Mouse (Mus musculus) v-Abl transformed pro-B cells (cell line): ENCODE data around the gene Kcnma1.

Source experiments
- in situ Hi-C, 2 experiments: fragments of 400-800 bp; cut with MboI; formaldehyde crosslinking; loops; one replicate each; pipeline ENCODE4 v1.15.1; 2025; ENCODE audit not compliant: unreplicated experiment in 2 of 2

Kcnma1 gene

DNA sequence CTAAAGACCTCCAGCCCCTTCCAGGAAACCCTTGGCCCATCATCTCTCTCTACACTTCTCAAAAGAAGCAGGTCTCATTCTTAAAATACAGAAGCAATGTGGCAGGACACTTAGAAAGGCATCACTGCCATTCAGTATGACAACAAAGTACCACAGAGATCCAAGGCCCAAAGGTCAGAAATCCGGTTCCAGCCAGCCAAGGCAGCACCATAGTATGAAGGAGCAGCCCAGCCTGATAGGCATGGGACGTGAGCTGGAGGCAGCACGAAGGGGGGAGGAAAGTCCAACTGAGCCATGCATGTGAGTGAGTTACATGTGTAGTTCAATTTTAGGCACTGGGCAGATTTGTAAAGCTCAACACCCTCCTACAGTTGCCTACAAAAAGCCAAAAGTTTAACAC, 135.0 kb downstream of the Kcnma1 start:
- in situ Hi-C loops: no loop called here

DNA sequence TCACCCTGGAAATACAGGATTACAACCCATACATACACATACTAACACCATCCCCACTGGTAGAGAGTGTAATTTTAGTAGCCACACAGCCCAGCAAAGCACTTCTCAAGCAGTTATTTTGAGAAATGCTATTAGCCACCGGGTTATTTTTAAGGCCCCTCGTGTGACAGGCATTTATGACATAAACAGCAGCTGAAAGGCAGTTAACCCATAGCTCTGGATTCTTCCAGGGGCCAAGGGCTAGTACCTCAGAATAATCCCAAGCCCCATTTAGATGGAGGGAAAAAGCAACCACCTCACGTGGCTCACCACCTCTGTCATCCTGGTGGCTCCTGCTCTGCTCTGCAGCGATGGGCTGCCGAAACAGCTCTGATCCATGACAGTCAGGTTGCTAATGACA, 136.7 kb downstream of the Kcnma1 start:
- in situ Hi-C loops: no loop called here

DNA sequence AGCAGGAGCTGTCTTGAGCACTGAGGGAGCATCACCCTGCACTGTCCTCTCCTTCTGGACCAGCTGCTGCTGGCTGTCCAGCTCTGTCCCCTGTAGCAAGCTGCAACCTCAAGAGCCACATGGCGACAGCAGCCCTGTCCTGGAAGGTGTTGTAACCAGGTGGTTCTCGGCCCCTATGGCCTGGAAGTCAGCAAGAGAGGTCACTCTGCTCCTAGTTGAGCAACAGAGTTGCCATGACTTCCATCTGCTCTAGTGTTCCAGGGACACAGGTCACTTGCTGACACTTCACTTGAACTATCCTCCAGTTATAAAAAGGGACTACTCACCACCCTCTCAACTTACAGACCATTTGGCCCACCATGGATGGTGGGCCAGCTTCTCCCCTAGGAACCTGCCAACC, 139.7 kb downstream of the Kcnma1 start:
- in situ Hi-C loops: no loop called here

DNA sequence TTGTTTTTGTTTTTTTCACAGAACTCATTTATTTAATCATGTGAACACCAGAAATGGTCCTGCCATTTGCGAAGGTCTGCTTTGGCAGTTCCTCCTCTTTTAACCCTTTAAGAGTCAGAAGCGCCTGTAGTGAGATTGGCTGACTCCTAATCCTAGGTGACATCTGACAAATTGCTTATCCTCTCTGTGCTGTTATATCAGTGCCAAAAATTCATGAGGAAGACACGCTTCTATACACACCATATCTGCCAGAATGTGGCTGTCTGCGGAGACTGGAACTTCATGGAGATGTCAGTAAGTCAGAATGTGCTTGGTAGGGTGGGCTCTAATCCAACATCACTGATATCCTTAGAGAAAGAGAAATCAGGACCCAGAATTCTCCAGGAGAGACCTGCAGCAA, 157.3 kb downstream of the Kcnma1 start:
- in situ Hi-C loops: no loop called here

DNA sequence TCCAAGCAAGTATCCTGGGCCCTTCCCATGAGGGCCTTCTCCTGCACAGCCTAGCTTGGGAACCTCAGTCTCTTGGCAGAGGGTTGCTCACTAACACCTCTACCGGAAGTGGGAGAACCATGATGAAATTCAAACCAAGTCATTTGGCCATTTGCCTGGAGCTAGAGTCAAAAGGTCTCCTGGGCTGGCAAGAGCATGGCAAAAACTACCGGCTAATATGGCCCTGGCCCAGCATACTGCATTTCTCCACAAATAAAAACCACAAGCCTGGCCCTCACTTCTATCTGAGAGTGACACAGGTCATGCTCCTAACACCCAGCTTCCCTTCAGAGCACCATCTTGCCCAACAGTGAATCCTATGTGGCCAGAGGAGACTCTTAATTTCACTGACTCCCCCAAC, 159.3 kb downstream of the Kcnma1 start:
- in situ Hi-C loops: no loop called here

DNA sequence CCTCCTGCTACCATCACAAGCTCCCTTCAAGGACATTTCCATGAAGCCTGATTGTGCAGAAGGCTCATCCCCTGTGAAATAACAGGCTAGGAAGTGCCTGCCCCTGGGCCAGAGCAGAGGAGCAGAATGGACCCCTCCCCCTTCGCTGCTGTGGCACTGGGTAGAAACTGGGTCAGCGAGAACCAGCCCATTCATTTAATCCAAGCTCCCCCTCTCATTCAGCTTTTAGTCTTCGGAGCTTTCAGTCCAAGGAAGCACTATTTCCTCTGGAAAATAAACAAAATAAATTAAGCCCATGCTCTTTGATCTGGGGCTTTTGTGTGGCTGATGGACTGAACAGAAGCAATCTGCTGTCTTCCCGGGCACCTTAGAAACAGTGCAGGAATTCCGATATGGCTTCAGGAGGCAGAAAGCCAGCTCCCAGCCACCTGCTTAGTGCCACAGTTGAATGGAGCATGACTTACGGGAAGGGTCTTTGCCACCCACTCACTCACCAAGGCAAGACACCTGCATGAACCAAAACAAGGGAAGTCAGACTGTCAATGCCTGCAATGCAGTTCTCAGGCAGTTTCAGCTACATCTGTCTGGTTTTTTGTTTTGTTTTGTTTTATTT, 165.7 kb downstream of the Kcnma1 start:
- in situ Hi-C loops: no loop called here

DNA sequence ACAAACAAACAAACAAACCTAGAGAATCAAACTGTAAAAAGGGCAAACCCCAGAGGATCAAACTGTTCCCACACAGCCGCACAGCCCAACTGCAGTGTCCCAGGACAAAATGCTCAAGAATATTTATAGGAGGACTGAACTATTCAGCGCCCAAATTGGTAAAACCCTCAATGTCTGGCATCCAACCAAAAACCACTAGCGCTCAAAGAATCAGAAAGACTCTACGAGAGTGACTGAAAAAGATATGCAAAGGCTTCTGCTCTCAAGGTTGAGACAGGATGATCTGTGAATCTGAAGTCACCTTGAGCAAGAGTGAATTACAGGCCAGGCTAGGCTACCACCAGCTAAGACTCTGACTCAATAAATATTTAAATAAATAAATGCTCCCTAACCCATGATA, 167.6 kb downstream of the Kcnma1 start:
- in situ Hi-C loops: no loop called here

DNA sequence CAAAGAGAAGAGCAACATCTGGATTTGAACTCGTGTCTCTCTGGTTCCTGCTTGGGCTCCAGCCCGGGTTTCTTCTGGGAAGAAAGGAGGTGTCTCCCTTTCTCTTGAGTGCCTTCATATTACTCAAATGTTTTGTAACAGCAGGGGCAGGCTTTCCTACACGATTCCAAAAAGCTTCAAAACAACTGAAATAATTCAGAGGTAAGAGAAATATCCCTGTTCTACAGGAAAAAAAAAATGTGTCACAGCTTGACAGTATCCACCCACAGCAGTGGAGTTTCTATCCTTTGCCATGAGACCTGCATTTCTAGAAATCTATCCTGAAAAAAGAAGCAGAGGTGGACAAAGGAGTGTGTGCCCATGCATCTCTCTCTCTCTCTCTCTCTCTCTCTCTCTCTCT, 172.3 kb downstream of the Kcnma1 start:
- in situ Hi-C loops: no loop called here

DNA sequence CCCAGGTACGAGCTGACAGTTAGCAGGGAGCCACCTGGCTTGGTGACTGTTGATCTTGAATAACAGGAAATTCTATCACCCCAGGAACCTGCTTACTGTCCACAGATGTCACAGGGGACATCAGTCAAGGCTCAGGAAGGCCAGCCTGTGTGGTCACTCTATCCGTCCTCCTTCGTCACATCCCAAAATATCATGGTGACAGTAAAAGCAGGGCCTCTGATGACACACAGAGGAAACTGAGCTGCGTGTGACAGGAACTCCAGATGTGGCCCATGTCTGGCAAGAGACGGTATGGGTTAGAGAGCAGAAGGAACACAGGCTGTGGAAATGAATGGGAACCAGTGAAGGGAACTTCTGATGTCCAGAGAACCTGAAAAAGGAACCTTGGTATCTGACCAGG, 174.7 kb downstream of the Kcnma1 start:
- in situ Hi-C loops: no loop called here

DNA sequence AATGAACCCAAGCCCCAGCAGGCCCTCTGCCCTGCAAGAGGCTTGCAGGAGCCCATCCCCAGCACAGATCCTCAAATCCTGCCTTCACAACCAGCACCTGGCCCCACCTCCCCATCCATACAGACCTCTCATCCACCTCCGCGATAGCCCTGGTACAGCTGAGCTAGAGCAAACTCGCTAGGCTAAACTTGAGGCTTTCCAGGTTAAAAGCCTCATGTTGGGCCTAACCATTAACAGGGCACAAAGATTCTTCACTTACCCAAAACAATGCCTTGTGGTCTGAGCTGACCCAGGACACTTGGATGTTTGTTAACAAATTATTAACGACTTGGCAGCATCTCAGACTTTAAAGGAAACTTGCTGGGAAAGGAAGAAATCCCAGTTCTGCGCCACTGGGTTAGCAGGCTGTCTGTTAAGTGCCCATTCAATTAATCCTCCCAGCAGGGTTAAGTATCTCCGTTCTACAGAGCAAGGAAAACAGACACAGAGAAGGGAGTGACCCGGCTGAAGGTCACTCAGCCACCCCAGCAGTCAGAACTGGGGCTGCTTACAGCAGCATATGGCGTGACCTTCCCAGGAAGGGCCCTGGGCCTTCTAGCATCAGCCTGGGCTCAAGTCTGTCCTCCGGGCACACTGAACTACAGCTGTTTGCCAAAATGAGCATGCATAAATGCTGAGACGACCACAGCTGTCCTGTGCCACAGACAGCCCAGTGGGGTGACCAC, 178.7 kb downstream of the Kcnma1 start:
- in situ Hi-C loops: no loop called here

DNA sequence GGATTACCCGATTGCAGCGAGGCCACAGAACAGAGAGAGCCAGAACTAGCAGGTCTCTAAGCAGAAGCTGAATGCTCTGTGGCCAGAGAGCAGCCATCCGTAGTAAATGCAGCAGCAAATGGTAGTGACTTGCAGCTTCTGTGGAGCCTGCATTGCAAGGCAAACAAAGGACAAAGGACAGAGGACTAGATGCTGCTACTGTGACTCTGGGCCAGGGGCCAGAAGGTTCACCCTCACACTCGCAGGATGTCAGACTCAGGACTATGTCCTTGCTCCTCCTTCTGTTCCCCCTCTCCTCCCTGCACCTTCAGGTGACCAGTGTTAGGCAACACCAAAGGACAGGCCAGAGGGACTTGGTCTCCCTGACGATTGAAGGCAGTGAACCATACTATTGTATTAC, 183.0 kb downstream of the Kcnma1 start:
- in situ Hi-C loops: no loop called here

DNA sequence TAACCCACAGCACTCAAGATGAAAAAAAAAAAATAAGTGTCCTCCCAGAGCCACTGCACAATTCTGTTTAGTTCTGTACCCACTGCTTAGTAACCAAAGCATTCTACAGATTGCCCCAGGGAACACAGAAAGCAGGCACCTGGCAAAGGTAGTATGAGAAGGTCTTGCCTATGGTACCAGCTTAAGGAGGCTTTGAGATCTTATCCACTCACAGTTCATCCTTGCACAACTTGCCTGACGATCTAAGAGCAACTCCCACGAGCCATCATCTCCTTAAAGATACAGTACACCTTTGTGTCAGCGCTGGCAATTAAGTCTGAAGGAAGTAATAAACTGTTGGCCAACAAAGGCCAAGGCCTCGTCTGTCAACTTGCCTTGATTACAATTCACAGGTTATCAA, 184.0 kb downstream of the Kcnma1 start:
- in situ Hi-C loops: no loop called here

DNA sequence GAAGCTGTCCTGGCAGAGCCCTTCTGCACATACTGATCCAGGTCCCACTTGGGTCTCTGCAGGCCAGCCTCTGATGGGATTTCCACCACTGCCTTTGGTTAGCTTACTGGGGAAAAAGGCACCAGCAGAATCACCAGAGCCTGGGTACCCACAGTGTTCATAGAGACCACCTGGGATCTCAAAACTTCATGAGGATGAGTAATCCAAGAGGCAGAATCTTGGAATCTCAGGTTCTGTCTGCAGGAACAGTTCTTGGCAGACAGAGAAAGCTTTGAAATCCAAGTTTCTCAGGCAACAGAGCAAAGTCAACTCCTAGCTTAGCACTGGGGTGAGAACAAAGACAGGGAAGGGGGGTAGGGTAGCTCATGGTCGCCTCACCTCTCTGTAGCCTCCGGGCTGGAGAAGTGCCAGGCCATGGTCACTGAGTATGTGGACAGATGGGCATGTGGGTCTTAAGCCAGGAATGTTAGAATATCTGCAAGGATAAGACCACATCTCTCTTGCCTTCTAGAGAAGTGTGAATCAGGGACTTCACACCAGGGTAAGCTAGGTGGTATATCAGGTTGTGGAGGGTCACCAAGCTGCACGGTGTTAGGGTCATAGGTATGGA, 185.5 kb downstream of the Kcnma1 start:
- in situ Hi-C loops: no loop called here

DNA sequence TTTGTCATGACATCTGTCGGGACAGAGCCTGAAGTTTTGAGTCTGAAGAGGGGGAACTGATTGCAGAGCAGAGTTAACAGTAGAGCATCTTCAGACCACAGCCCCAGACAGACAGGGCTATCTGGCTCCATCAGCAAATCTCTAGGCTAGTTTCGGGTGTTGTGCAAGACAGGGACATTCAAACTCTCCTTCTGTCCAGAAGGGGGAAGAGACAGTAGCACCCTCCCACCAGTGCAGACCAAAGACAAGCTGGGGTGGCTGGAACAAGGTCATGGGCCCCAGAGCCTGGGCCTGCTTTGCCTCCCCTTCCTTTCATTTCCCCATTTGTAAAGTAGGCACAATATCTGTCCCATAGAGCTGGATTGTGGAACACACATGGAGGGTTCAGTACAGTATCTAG, 189.4 kb downstream of the Kcnma1 start:
- in situ Hi-C loops: no loop called here

DNA sequence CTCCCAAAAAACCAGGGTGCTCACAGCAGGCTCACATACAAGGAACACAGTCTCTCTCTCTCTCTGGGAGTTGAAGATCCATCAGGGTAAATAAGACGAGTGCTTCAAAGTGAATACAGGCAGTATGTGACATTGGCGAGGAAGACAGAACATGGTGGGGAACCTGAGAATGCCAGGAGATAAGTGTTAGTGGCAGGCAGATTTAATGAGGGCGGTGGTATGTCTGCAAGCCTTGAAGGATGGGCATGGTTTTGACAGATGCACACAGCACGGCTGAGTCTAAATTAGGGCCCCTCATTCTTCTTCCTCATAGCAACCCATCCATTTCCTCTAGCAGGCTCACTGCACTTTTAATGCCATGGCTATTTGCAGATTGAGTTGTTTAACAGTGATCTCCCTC, 190.0 kb downstream of the Kcnma1 start:
- in situ Hi-C loops: no loop called here

DNA sequence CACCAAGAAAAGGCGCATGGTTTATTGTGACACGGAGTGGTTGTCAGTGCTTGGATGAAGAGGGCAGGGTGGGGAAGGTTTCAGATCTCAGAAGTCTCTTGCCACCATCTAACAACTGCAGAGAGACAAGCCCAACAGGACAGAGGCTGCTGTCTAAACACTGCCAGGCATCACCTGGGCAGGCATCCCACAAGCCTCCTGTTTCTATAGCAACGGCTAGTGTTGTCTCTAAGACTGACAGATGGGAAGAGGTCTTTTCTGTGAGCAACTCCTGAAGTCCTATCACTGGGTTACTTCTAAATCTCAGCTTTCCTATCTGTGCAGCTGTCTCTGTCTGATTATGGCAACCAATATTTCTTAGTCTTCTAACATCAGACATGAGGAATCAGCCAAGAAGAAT, 196.7 kb downstream of the Kcnma1 start:
- in situ Hi-C loops: no loop called here

DNA sequence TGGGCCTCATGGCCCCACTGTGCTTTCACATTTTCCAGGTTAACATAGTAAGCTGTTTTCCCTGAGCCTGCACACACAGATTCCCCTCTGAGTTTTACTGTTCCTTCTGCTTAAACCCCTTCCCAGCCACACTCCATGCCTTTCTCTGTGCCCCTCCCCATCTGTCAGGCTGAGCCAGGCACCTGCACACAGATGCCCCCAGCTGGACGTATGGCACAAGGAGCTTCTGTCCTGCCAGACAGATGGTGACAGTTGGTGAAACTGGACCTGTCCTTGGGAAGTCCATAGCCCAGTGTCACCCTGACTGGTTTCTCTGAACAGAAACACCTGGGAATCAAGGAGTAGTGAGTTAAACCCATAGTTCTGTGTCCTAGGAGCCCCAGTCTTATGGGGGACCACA, 204.2 kb downstream of the Kcnma1 start:
- in situ Hi-C loops: no loop called here

DNA sequence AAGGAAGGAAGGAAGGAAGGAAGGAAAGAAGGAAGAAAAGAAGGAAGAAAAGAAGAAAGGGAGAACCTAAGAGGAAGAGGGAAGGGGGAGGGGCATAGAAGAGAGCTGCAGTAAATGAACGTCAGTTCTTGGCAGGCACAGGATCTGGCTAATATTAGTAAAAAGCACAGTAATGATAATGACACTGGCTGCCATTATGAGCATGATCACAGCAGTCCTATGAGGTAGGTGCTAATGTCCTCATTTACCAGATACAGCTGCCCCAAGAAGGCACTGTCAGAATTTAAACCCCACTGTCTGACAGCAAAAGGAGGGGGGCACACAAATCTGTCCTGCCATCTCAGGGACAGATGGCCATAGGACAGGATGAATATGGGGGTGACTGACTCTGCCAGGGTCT, 205.2 kb downstream of the Kcnma1 start:
- in situ Hi-C loops: no loop called here

DNA sequence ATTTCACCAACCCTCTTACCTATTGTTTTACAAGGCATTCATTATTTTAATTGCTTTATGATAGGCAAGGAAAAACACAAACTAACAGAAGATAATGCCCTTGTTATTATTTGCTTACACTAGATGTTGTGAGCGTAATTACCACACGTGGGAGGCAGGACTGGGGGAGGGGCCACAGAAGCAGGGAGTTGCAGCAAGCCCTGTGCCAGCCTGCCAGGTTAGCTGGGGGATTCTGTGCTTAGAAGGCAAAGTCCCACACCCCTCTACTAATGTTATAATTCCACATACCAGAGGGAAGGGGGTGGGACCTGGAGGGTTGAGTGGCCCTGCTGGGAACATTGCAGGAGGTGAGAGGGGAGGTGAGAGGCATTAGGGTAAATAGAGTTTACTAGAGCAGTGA, 207.9 kb downstream of the Kcnma1 start:
- in situ Hi-C loops: no loop called here

DNA sequence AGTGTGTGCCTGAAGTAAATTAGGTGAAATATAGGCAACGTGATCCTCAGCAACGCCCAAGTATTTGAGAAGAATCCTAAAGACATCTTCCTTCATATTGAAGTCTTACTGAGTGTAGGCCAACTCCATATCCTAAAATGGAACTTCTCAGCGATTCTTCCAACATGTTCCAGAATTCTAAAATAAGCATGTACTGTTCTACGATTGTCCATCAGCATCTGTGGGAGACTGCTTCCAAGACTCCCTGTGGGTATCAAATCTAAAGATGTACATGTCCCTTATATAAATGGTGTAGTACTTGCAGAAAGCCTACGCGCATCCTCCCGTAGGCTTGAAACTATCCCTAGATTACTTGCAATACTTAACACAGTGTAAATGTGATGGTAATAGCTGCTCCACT, 217.4 kb downstream of the Kcnma1 start:
- in situ Hi-C loops: no loop called here

DNA sequence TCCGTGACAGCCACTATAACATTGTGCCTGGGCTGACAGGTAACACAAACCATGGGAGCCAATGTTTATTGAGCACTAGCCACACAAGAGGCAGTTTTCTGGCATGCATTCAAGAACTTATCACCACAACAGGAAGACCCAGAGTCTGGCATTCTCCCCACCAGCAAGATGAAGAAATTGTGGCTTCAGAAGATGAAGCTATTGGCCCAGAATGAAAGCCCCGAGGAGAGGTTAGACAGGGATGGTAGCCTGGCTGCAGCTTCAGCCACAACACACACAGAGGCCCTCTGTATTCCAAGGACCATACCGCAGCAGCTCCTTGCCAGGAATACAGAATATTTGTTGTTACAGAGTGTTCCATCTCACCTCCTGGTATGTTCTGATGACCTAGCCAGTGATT, 221.6 kb downstream of the Kcnma1 start:
- in situ Hi-C loops: no loop called here

DNA sequence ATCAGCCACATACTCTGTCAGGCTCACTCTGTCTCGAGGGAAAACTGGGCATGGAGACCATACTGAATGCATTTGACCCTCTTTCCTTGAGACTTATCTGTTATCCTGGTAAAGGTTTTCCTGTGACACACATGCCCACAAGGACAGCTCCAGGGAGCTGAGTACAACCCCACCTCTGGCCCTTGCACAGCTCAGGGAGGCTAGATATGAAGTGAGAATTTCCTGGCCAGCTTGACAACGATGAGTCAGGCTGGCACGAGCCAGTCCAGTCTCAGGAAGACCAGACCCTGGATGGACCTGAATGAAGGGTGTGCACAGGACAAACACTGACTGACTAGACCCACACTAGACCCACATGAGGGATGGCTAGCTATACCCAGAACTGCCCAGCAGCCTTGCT, 222.2 kb downstream of the Kcnma1 start:
- in situ Hi-C loops: no loop called here
